Mouse (Mus musculus) heart, embryonic 12.5 days (tissue): ENCODE measurements around the gene Zcchc7. TPM values are rescaled to one million over a fixed set of nuclear protein-coding genes. Genes with fewer than 3 reads are reported as not detected.

Source experiments
- ATAC-seq: fragments of 200-750 bp; cut with Nextera tagmentation; 2 replicates; pipeline ENCODE4 v1.8.0; 2017; ENCODE audit warnings: moderate TSS enrichment, moderate library complexity; ENCODE audit not compliant: insufficient number of reproducible peaks, low FRiP score
- H3K27ac ChIP-seq: fragments of 300-500 bp; sonication (generic); 2 replicates; pipeline ENCODE4 v1.5.1; 2016; ENCODE audit warnings: mild to moderate bottlenecking, moderate library complexity; ENCODE audit not compliant: poor library complexity, severe bottlenecking
- H3K27me3 ChIP-seq: fragments of 300-500 bp; sonication (generic); replicated peaks from 2 replicates; pipeline ENCODE4 v1.6.1; 2016; ENCODE audit warnings: mild to moderate bottlenecking, moderate library complexity
- H3K36me3 ChIP-seq: fragments of 300-500 bp; sonication (generic); 2 replicates; pipeline ENCODE4 v1.6.1; 2016; ENCODE audit warnings: mild to moderate bottlenecking, moderate library complexity
- H3K4me1 ChIP-seq: fragments of 300-500 bp; sonication (generic); replicated peaks from 2 replicates; pipeline ENCODE4 v1.6.1; 2016; ENCODE audit warnings: mild to moderate bottlenecking
- H3K4me2 ChIP-seq: fragments of 300-500 bp; sonication (generic); 2 replicates; pipeline ENCODE4 v1.6.1; 2016; ENCODE audit warnings: mild to moderate bottlenecking, moderate library complexity
- H3K4me3 ChIP-seq: fragments of 300-500 bp; sonication (generic); 2 replicates; pipeline ENCODE4 v1.5.1; 2016; ENCODE audit warnings: mild to moderate bottlenecking
- H3K9ac ChIP-seq: fragments of 300-500 bp; sonication (generic); 2 replicates; pipeline ENCODE4 v1.6.1; 2016; ENCODE audit warnings: mild to moderate bottlenecking, moderate library complexity
- H3K9me3 ChIP-seq: fragments of 300-500 bp; sonication (generic); replicated peaks from 2 replicates; pipeline ENCODE4 v1.6.1; 2016; ENCODE audit warnings: mild to moderate bottlenecking, moderate library complexity
- WGBS: fragments of 180-500 bp; shearing (Covaris S2); methylation state at CpG from one replicate; pipeline ENCODE4 v1.1.7; 2016; 5-methylcytosine and 5-hydroxymethylcytosine counted together
- polyA plus RNA-seq: library from polyadenylated mRNA; unstranded; fragments of >200 nt; fragmentation: Nextera tagmentation; extraction: Ambion mirVana; gene quantifications from 2 replicates; pipeline ENCODE4 v1.2.1, GENCODE M21; 2016

Gene Zcchc7
- 22.0 and 24.6 TPM in 2 replicates for polyA plus RNA-seq

DNA sequence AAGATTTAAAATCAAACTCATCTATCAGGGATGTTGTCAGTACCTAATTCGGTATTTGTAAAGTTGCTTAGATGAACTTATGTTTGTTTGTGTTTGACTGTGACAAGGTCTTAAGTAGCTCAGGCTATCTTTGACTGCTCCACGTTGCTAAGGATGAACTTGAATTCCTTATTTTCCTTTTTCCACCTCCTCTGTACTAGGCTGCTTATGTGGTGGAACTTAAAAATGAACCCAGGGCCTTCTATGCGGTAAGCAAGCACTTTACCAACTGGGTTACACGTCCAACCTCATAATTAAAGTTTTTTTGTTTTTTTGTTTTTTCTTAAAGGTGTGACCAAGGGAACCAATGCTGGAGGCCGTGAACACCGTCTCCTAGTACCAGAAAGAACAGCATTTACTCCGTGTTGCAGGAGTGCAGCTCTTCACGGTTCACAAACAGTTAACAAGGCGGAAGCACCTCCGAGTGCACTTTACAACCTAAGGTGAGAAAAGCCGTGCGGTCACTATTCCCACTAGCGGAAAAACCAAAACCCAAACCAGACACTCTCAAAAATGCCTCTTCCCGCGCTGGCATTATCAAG lies at the start of gene Zcchc7:
Gene Zcchc7, plus strand, starts transcription at position 325 of the 581 bp plus-strand sequence.
- peak within 1 kb of the TSS; percentile 80 for H3K4me3 ChIP-seq
- WGBS, result 4% methylated on average over 15 of the region's 15 CpGs
- no peaks in the 10 kb centered on the region for H3K27me3 ChIP-seq
- H3K9me3 ChIP-seq, result no peaks in the 10 kb centered on the region
- H3K4me1 ChIP-seq, result peaks cover 7% of the 10 kb centered on the region; the same call in 1 of the 2 replicates
- no peaks in the 10 kb centered on the region for H3K36me3 ChIP-seq
- peak; percentile 48; the same call in 1 of the 2 replicates for ATAC-seq
- H3K27ac ChIP-seq, result peak within 1 kb of the TSS; percentile 89
- peak within 1 kb of the TSS; percentile 86 for H3K9ac ChIP-seq
- peak within 1 kb of the TSS; percentile 76 for H3K4me2 ChIP-seq

DNA sequence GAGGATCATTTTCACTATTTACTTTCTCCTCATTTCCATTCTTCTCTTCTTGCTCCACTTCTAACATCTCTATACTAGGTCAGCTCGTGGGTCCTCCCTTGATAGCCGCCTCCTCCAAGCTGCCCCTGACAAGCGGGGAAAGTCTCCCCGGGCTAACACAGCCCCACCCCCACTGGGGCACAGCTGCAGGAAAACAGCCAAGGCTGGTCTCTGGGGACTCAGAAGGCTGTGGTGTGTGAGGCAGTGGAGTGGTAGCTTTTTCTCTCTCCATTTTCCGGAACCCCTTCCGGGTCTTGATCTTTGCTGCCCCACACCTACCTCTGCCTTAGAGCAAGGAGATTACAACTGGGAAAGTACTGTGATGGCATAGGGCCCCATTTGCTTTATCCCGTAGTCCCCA lies 49.7 kb upstream of the Zcchc7 start:
- peaks cover 19% of the 10 kb centered on the region for H3K4me1 ChIP-seq

DNA sequence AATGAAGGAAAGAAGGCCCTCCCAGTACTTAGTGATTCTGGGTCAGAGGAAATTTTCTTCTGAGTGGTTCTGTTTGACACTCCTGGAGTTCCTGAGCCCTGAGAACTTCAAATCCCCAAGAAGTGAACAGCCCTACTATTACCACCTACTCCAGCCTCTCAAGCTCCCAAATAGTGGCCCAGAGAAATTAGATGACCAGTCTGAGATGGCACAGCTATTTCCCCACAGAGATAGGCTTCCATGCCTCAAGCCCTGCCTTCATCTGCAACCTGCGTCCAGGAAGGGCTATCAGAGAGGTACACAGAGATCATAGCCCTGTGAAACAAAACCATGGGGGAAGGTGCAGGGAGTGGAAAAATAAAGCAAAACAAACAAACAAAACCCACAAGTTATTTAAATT lies 48.8 kb upstream of the Zcchc7 start:
- Histone ChIP-seq H3K9ac (no peak overlapping the region), H3K27ac (no peak overlapping the region), H3K4me1 (peaks cover 16% of the 10 kb centered on the region), H3K4me3 (no peak overlapping the region), H3K4me2 (no peak overlapping the region), H3K9me3 (no peaks in the 10 kb centered on the region), H3K36me3 (no peaks in the 10 kb centered on the region), H3K27me3 (peaks cover 94% of the 10 kb centered on the region)
- no peak for ATAC-seq
- WGBS, result 17% methylated on average over 1 of the region's 1 CpGs

More for the DNA sequence above, 49.7 kb upstream of the Zcchc7 start:
- Histone ChIP-seq H3K4me3 (no peak overlapping the region), H3K4me2 (no peak overlapping the region), H3K27me3 (peaks cover 94% of the 10 kb centered on the region), H3K9ac (no peak overlapping the region), H3K36me3 (no peaks in the 10 kb centered on the region), H3K27ac (no peak overlapping the region), H3K9me3 (no peaks in the 10 kb centered on the region)
- WGBS, result 4% methylated on average over 7 of the region's 7 CpGs
- no peak for ATAC-seq

DNA sequence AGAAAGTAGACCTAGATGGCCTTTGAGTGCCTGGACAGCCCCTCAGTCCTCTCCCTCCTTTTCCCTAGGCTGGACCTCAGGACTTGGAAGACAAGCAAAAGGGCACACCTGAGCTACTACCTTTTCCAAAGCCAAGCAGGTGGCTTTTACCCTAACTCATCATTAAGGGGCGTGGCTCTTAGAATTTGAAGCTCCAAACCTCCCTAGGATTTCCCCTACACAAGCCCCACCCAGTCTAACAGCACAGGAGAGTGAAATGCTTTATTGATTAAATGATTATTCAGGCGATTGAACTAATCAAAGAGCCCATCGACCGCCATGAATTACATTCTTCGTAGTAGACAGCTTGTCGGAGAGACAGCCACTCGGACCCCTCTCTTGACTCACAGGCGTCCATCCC lies 47.4 kb upstream of the Zcchc7 start:
- WGBS, result 41% methylated on average over 8 of the region's 8 CpGs
- Histone ChIP-seq H3K27ac (no peak overlapping the region), H3K4me3 (no peak overlapping the region), H3K9ac (no peak overlapping the region), H3K4me1 (peaks cover 20% of the 10 kb centered on the region), H3K4me2 (no peak overlapping the region), H3K36me3 (no peaks in the 10 kb centered on the region), H3K9me3 (no peaks in the 10 kb centered on the region), H3K27me3 (peaks cover 96% of the 10 kb centered on the region)
- ATAC-seq, result no peak

DNA sequence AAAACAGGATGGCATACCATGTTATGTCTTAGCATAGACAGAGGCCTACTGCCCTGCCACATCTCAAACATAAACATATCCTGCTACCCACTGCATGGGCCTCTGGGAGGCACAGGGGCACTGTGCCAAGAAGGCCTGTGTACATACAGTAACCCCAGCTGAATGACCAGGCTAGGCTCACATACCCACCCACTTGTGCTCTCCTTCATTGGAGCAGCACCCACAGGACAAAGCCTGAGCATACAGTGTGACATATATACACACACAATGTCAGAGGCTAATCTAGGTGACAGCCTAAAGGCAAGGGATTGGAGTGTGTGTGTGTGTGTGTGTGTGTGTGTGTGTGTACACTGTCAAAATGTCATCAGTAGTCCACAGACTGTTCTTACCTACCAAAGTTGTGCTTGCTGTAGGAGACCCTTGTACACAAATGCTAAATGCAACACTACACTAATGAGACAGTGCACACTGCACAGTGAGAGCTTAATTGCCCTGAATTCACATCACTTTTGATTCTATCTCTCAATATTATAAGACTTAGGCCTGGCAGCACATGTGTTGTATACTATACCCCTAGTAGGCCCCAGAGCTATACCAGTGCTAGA lies 46.5 kb upstream of the Zcchc7 start:
- H3K4me2 ChIP-seq, result no peak overlapping the region
- peaks cover 20% of the 10 kb centered on the region for H3K4me1 ChIP-seq
- no peaks in the 10 kb centered on the region for H3K9me3 ChIP-seq
- H3K27me3 ChIP-seq, result peaks cover 96% of the 10 kb centered on the region
- no peak overlapping the region for H3K9ac ChIP-seq
- H3K36me3 ChIP-seq, result no peaks in the 10 kb centered on the region
- no peak for ATAC-seq
- H3K4me3 ChIP-seq, result no peak overlapping the region
- H3K27ac ChIP-seq, result no peak overlapping the region

DNA sequence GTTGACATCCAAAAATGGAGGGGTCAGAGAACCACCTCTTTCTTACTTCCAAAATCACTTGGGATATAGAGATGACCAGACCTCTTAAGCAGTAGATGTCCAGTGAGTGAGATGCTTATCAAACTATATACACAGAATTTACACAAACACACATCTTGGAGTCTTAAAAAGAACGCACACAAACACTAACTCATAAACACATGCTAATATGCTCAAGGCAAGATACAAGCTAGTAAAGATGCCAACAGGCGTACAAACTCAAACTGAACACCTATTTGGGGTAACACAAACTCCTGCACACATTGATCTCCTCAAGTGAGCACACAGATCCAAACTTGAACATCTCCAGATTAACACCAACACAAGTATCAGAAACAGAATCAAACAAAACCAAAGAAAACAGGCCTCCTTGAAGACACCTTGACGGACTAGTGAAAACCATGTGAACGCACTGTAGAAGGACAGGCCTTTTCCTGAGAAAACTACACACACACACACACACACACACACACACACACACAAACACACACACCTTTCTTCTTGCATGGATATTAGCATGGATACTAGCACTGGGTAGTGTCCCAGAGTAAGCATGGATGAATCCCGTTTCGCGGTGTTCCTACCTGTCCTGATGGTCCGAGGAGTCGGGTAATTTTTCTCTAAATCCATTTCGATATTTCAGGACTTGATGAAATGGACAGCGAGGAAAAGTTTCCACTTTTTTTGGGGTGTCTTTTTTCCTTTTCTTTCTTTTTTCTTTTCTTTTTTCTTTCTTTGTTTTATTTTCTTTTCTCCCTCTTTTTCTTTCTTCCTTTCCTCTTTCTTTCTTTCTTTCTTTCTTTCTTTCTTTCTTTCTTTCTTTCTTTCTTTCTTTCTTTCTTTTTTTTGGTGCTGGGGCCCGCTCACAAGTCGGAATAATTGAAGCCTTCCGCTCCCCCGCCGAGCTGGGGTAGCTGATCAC lies 45.7 kb upstream of the Zcchc7 start, which contains the start of gene Pax5:
Gene Pax5, minus strand, starts transcription at position 748 of the 961 bp plus-strand sequence.
- ATAC-seq, result no peak
- no peak within 1 kb of the TSS for H3K27ac ChIP-seq
- 27% methylated on average over 16 of the region's 16 CpGs for WGBS
- H3K9ac ChIP-seq, result no peak within 1 kb of the TSS
- peaks cover 21% of the 10 kb centered on the region for H3K4me1 ChIP-seq
- no peaks in the 10 kb centered on the region for H3K36me3 ChIP-seq
- no peak within 1 kb of the TSS for H3K4me2 ChIP-seq
- peaks cover 97% of the 10 kb centered on the region for H3K27me3 ChIP-seq
- H3K4me3 ChIP-seq, result no peak within 1 kb of the TSS
- no peaks in the 10 kb centered on the region for H3K9me3 ChIP-seq

DNA sequence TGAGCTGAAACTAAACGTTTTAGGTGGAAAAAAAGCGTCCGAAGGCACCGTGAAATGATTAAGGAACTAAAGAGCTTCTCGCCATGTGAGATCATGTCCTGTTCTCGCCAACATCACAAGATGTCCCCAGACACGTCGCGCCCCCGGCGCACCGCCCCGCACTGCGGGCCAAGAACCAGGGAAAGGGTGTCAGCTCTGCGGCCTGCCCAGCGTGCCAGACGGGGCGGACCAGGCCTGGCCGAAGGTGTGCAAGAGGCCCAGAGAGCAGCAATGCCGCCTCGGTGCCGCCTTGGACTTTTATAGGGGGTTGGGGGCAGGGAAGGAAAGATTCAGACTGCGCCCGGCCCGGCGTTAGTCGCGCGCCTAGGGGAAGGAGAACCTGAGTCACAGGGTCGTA lies 45.0 kb upstream of the Zcchc7 start:
- Histone ChIP-seq H3K4me2 (no peak overlapping the region), H3K4me1 (peaks cover 21% of the 10 kb centered on the region), H3K27ac (no peak overlapping the region), H3K27me3 (peaks cover 94% of the 10 kb centered on the region), H3K4me3 (no peak overlapping the region), H3K9ac (no peak overlapping the region), H3K36me3 (no peaks in the 10 kb centered on the region), H3K9me3 (no peaks in the 10 kb centered on the region)
- no peak for ATAC-seq
- under 1% methylated on average over 30 of the region's 30 CpGs for WGBS

DNA sequence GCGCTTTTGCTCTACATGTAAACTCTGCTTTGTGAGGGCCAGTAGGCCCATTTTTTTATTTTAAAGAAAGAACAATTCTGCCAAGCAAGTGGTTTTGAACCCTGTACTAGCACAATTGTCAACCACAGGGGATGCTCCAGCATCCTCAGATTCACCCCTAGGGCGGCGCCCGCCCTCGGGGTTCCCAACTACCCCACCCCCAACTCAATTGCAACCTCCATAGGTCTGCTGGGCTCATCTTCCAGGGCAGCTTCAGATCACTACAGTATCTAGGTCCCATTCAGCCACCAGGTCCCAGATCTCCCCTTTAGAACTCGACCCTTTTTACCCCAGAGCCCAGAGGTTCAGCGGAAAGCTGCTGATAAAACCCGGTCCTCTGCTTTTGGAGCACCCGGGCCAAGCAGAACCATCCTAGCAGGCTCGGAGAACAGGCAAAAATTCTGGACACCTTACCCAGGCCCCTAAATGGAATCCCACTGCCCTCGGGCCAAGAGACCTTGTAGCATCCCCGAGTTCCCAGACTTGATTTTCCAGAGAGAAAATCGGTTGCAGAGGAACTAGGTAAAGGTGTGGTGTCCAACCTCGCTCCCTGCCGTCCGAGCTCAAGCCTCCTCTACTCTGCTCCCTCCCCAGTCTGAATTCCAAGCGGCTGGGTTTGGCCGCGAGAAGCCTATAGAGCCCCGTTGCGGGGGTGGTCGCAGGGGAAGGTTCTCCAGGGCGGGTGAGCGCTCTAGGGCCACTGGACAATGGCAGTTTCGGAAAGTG lies 44.4 kb upstream of the Zcchc7 start:
- no peak for ATAC-seq
- 0 out of 2 replicates have a peak overlapping the region, but pooled peaks have one; percentile 60 for H3K4me2 ChIP-seq
- H3K9me3 ChIP-seq, result no peaks in the 10 kb centered on the region
- no peak overlapping the region for H3K27ac ChIP-seq
- 2% methylated on average over 25 of the region's 25 CpGs for WGBS
- H3K4me1 ChIP-seq, result peaks cover 21% of the 10 kb centered on the region
- H3K36me3 ChIP-seq, result no peaks in the 10 kb centered on the region
- H3K9ac ChIP-seq, result no peak overlapping the region
- H3K27me3 ChIP-seq, result peaks cover 90% of the 10 kb centered on the region
- peak overlapping the region; percentile 4; the same call in 1 of the 2 replicates for H3K4me3 ChIP-seq

DNA sequence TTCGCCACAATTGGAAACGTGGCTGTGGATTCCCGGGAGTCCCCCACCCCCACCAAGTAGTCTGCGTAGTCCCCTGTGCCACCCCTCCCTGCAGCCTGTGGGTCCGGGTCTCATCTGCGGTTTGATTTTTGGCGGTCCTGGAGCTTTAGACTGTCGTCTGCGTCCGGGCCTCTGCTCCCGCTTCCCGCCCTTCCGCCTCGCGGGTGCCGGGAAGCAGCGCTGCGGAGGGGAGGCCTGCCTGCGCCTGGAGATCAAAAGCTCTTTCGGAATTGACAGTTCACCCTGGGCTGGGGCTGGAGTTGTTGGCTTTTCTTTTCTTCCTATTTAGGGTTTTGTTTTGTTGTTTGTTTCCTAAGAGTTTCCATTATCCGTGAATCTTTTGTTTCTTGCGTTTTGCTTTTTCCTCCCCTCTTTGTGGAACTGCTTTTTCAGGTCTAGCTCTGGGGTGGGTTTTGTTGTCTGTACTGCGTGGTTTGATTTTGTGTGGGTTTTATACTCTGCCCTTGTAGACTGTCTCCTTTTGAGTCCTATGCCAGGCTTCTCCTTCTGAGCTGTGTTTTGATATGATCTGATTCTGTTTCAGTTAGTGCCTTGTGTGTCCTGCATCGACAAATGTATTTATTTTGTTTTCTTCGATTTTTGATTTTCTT lies 43.5 kb upstream of the Zcchc7 start:
- H3K4me2 ChIP-seq, result peak overlapping the region; percentile 60
- H3K9ac ChIP-seq, result no peak overlapping the region
- H3K27ac ChIP-seq, result no peak overlapping the region
- peaks cover 21% of the 10 kb centered on the region for H3K4me1 ChIP-seq
- WGBS, result under 1% methylated on average over 25 of the region's 25 CpGs
- H3K4me3 ChIP-seq, result peak overlapping the region; percentile 29; the same call in 1 of the 2 replicates
- no peaks in the 10 kb centered on the region for H3K9me3 ChIP-seq
- ATAC-seq, result no peak
- H3K27me3 ChIP-seq, result peaks cover 90% of the 10 kb centered on the region
- no peaks in the 10 kb centered on the region for H3K36me3 ChIP-seq

DNA sequence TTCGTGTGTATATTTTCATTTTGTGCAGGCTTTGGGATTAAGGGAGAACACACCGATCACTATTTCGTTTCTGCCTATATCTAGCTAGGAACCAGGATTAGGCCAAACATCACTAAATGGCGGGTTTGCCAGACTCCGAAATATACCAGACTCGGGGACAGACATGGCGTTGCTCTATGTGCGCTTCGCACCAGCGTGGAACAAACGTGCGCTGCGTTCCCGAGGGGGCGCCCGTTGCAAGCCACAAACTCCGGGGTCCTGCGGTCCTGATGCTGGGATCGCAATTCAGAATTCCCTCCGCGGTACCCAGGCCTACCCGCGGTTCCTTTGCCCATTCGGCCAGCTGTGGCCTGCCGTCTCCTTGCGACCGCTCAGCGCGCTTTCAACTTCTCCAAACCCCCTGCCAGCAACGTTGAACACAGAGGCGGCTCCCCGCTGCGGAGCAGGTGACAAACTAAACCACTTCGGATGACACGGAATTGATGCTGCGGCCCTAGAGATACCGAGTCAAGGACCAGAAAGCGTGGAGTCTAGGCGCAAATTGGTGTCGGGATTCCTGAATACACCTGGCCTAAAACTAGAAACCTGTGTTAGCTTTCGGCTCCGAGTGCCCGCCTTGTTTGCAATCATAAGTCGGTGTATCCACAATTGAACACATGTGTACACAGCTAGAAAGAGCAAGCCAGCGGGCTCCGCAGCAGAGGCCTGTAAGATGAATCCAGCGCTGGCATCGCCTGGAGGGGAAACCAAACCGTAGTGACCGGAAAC lies 42.7 kb upstream of the Zcchc7 start:
- Histone ChIP-seq H3K4me2 (peak overlapping the region; percentile 38), H3K36me3 (no peaks in the 10 kb centered on the region), H3K9ac (no peak overlapping the region), H3K27me3 (peaks cover 90% of the 10 kb centered on the region), H3K9me3 (no peaks in the 10 kb centered on the region), H3K4me3 (peak overlapping the region; percentile 19), H3K4me1 (peaks cover 21% of the 10 kb centered on the region), H3K27ac (no peak overlapping the region)
- no peak for ATAC-seq
- WGBS, result 1% methylated on average over 50 of the region's 50 CpGs
